Mouse (Mus musculus) liver, adult 10 weeks (tissue): ENCODE data around the gene Gas2l1. TPM values are rescaled to one million over a fixed set of nuclear protein-coding genes. Genes with fewer than 3 reads are reported as not detected.

Source experiments
- polyA plus RNA-seq: library from polyadenylated mRNA; stranded (reverse); fragments of 350-450 nt; fragmentation: Illumina TruSeq; extraction: RNeasy Lipid Tissue Mini Kit (QIAGEN cat#74804); gene quantifications from one replicate; pipeline ENCODE4 v1.2.3, GENCODE M21; 2014; ENCODE audit warnings: low read depth, low replicate concordance

The Gas2l1 gene
- polyA plus RNA-seq, result 1.3 TPM

DNA sequence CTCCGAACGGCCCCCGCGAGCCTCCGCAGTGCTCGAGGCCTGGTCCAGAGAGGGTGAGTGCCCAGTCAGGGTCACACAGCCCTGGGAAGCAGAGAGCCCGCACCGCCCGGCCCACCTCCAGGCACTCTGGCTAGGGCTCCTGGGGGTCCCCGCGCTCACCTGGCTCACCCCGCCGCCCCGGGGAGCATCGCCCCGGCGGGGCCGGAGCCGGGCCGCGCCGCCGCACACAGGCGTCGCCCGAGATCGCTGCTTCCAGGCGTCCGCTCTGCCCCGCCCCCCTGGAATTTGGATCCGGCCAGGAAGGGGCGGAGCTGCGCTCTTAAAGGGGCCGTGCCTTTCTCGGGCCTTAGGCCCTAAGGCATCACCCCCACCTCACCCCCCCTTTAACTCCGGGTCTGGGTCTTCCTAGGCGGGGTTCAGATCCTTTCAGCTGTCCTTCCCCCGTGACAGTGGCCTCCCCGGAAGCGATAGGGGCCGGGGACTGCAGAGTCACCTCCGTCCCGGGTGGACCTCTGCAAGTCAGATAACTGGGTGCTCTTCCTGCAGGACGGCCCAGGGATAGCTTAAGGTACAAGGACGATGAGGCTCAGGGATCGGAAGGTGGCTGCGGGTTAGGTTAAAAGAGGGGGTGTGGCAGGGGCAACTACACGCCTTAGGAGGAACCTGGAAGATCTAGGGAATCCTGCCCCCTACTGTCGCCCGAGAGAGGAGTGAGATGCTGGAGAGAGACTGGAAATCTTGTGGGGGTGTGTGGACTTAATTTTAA is at the start of gene Gas2l1:
Gene Gas2l1, minus strand, starts transcription at position 272 of the 766 bp plus-strand sequence.

DNA sequence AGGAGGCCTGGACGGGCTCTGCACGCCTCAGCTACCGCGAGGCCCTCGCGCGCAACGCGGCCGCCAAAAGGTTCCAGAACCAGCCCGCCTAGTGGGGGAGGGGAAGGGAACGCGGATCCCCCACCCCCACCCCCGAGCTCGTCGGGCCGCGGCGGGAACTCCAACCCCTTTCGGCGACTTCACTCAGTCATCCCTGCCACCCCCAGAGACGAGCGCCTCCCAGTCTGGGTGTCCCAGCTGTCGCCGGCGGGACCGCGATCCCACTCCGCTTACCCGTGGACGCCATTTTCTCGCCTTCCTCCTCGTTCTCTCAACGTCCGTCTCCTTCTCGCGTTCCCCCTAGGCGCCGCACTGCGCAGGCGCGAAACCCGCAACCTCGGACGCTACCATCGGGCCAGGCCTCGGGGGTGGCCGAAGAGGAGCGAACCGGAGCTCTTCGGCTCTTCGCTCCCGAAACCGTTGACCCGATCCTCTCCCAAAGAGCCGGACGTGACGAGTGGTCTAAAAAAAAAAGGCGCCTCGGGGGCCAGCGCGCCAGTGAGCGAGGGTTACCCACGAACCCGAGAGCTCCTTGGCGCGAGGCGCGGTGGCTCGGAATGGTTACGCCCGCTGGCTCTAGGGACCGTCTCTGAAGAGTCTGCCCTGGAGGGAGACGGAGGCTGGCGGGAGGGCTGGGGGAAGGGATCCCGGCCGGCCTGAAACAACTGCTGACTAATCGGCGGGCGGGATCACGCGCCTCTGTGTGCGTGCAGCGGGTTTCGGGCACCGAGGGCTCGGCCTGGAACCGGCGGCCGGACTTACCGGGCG is 33.8 kb upstream of the Gas2l1 start, which contains the start of the genes Rhbdd3 and Ewsr1:
Gene Rhbdd3, plus strand, starts transcription at position 191 of the 807 bp plus-strand sequence.
Gene Ewsr1, minus strand, starts transcription at position 531 of the 807 bp plus-strand sequence.

DNA sequence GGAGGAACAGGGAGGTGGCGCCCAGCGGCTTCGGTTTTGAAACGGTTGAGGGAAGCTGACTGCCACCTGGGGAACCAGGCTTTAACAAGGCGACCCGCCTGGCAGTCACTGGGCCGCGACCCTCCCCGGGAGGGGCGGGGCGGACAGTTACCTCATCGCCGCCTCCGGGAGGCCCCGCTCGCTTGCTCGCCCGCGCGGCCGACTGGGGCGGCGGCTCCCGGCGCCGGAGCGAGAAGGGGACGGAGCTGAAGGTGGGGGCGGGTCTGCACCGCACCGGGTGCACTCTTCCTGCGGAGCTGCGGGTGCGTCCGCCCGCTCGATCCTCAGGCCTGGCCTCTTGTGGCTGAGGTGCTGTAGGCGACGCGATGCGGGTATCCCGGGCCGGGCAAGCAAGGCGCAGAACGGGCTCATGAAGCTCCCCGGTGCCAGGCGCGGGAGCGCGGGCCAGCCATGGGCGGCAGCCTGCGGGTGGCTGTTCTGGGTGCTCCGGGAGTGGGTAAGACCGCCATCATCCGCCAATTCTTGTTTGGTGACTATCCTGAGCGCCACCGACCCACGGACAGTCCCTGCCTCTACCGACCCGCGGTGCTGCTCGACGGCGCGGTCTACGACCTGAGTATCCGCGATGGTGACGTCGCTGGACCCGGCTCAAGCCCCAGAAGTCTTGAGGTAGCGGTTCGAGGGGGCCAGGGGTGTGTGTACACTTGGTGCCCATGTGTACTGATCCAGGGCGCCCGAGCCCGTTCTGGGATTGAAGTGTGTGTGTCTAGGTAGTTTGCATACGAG is 7.1 kb downstream of the Gas2l1 start, which contains the start of gene Rasl10a:
Gene Rasl10a, plus strand, starts transcription at position 273 of the 786 bp plus-strand sequence.

Other genes with a start within 250 kb of the Gas2l1 start
- gene Nf2, start 215.8 kb downstream of the Gas2l1 start, polyA plus RNA-seq, result 22.1 TPM
- 218 TPM for gene Nipsnap1, start 191.4 kb downstream of the Gas2l1 start, polyA plus RNA-seq
- gene Thoc5, start 170.0 kb downstream of the Gas2l1 start, polyA plus RNA-seq, result 5.0 TPM
- gene Nefh, start 117.3 kb downstream of the Gas2l1 start, polyA plus RNA-seq, result 0.21 TPM
- gene Ap1b1, start 78.5 kb downstream of the Gas2l1 start, polyA plus RNA-seq, result 27.8 TPM
- not detected for gene Rasl10a, start 7.2 kb downstream of the Gas2l1 start, polyA plus RNA-seq
- gene Rhbdd3, start 33.6 kb upstream of the Gas2l1 start, polyA plus RNA-seq, result 0.56 TPM
- 103 TPM for gene Ewsr1, start 33.9 kb upstream of the Gas2l1 start, polyA plus RNA-seq
- gene Emid1, start 86.9 kb upstream of the Gas2l1 start, polyA plus RNA-seq, result not detected
- 1.4 TPM for gene Kremen1, start 196.2 kb upstream of the Gas2l1 start, polyA plus RNA-seq